Comparison of ENCODE assay signal across 8 mouse cellular contexts in the genomic region with DNA sequence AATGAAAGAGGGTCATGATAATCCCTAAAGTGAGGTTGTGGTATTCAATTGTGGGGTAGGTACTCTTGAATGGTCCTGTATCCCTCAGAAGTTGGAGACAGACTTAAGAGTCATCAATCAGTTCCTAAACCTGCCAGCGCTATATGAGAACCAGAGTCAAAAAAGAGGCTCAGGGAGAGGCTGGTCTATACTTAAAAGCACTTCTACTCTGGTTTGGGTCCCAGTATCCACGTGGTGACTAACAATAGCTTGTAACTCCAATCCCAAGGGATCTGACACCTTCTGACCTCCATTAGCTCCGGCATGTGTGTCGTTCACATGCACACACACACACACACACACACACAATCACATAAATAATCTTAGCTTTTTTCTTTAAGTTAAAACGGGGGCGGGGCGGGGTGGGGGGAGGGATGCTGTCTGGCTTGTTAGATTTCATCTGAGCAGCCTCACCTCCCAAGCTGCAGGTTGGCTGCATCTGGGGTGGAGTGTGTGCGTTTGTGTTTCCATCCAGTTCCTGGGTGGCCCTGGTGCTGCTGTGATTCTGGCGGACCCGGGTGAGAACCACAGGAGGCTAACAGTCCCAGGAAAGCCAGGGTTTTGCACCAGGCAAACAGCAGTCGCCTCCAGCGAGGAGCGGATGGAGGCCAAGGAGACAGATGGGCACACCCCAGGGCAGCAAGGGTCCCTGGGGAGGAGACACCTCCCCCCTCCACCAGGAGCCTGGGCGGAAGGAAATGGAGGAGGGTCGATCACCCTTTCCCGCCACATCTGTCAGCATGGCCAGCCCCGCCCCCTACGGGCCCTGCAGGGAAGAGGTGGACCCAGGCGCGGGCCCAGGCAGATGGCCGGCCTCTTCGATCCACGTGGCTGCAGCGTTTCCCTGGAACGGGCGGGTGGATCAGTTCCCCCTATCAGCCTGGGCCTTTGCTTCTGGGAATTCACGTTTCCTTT. TPM values are rescaled to one million over a fixed set of nuclear protein-coding genes. Genes with fewer than 3 reads are reported as not detected.
A peak's percentile ranks its signal among the peaks of the same experiment; 100 is the strongest.
DNase-seq lines count a peak whose midpoint lies in the region; ATAC-seq and TF ChIP-seq lines count a peak whose summit lies in the region.

No protein-coding gene starts in this region.

- no peaks in the 10 kb centered on the region for H3K9me3 ChIP-seq in forebrain, embryonic 14.5 days (replicated peaks; ENCODE audit: control insufficient read depth, low read length)

- no peaks in the 10 kb centered on the region; the same call in 1 of the 2 replicates for H3K27me3 ChIP-seq in forebrain, embryonic 14.5 days (replicated peaks; ENCODE audit: control insufficient read depth, insufficient read depth, low read length)
- H3K27me3 ChIP-seq in small intestine, adult 2 months (ENCODE audit: control insufficient read depth, insufficient read depth, low read length) = no peaks in the 10 kb centered on the region

- TF ChIP-seq CTCF in small intestine, adult 2 months (IDR thresholded peaks at IDR 0.05; ENCODE audit: extremely low read depth, insufficient read length, insufficient replicate concordance, low read depth, low read length) = 0 out of 2 replicates have a peak, but pooled peaks have one; percentile 9

- peak; percentile 82 for ATAC-seq in forebrain, embryonic 14.5 days
- peak; percentile 9 to 22; a peak in 1 of 4 replicates for ATAC-seq in hematopoietic stem cell, adult 5-6 weeks (replicated peaks in 1 of 2; ENCODE audit: insufficient read depth in 1 of 2, low FRiP score in 2 of 2, low TSS enrichment in 1 of 2, low read depth in 1 of 2, poor library complexity in 2 of 2, severe bottlenecking in 2 of 2)
- peak; percentile 56 for ATAC-seq in megakaryocyte progenitor cell, adult 5-6 weeks (replicated peaks; ENCODE audit: poor library complexity)

- H3K36me3 ChIP-seq in forebrain, embryonic 14.5 days (ENCODE audit: control insufficient read depth, insufficient read depth, low read length) = no peaks in the 10 kb centered on the region
- no peaks in the 10 kb centered on the region for H3K36me3 ChIP-seq in small intestine, adult 2 months (ENCODE audit: control insufficient read depth, insufficient read depth, low read length)

- peaks cover 10% of the 10 kb centered on the region for H3K4me1 ChIP-seq in forebrain, embryonic 14.5 days (ENCODE audit: control insufficient read depth, insufficient read depth, low read length)
- H3K4me1 ChIP-seq in small intestine, adult 2 months (ENCODE audit: control insufficient read depth, insufficient read depth, insufficient read length, low read length) = peaks cover 49% of the 10 kb centered on the region

- H3K4me2 ChIP-seq in forebrain, embryonic 14.5 days (ENCODE audit: low read length) = peak overlapping the region; percentile 53

- peak overlapping the region; percentile 12; the same call in 1 of the 2 replicates for H3K4me3 ChIP-seq in forebrain, embryonic 14.5 days (ENCODE audit: low read depth, low read length)
- H3K4me3 ChIP-seq in small intestine, adult 2 months (ENCODE audit: low read depth, low read length) = peak overlapping the region; percentile 51

- DNase-seq in MN1 (ENCODE audit: low spot score) (peak; percentile 92), adipocyte (ENCODE audit: low spot score) (no peak)
- DNase-seq in cerebellum, adult 11 months = peak; percentile 19
- peak; percentile 80 for DNase-seq in forebrain, embryonic 14.5 days (ENCODE audit: low spot score)
- peak; percentile 21 to 23 for DNase-seq in layer of hippocampus, postnatal 14 days (ENCODE audit: low spot score in 2 of 2)

- no peak for TF ChIP-seq POLR2A in small intestine, adult 2 months (IDR thresholded peaks at IDR 0.05; ENCODE audit: low read depth, low read length)

- 2% methylated on average over 26 of the region's 27 CpGs for WGBS in forebrain, embryonic 14.5 days
- 21% methylated on average over 27 of the region's 27 CpGs for WGBS in small intestine, adult 2 months

- H3K9ac ChIP-seq in forebrain, embryonic 14.5 days (ENCODE audit: low read length) = peak overlapping the region; percentile 3; the same call in 1 of the 2 replicates

- H3K27ac ChIP-seq in forebrain, embryonic 14.5 days (ENCODE audit: low read depth, low read length) = 0 out of 2 replicates have a peak overlapping the region, but pooled peaks have one; percentile 16
- H3K27ac ChIP-seq in small intestine, adult 2 months (ENCODE audit: insufficient read depth, low read depth, low read length) = peak overlapping the region; percentile 74

RNA-seq across cellular contexts. Expression of a gene that starts 37.0 kb away (rescaled TPM):
- polyA plus RNA-seq in forebrain, embryonic 14.5 days (2014; fragmentation: Nextera tagmentation; extraction: Ambion mirVana) = 3.4 and 6.1 TPM in 2 replicates
- 36.9 and 54.2 TPM in 2 replicates for total RNA-seq in hematopoietic stem cell, adult 5-6 weeks (2017)
- total RNA-seq in layer of hippocampus, postnatal 14 days (2021) = 1 to 10 TPM; 5.6 to 9.0 TPM
- total RNA-seq in megakaryocyte progenitor cell, adult 5-6 weeks (2015) = 19.1 and 22.0 TPM in 2 replicates
- total RNA-seq in megakaryocyte progenitor cell, adult 5-6 weeks (2017) = 19.6 and 28.5 TPM in 2 replicates
- 14.0 and 16.3 TPM in 2 replicates for polyA plus RNA-seq in small intestine, adult 2 months (2012; rRNA removed)

RNA-seq across cellular contexts. Expression of a gene that starts 50.0 kb away (rescaled TPM):
- polyA plus RNA-seq in forebrain, embryonic 14.5 days (2014; fragmentation: Nextera tagmentation; extraction: Ambion mirVana) = 418 and 521 TPM in 2 replicates
- 60.6 and 87.5 TPM in 2 replicates for total RNA-seq in hematopoietic stem cell, adult 5-6 weeks (2017)
- total RNA-seq in layer of hippocampus, postnatal 14 days (2021) = 100 to 1,000 TPM; 525 to 527 TPM
- total RNA-seq in megakaryocyte progenitor cell, adult 5-6 weeks (2015) = 85.3 and 89.2 TPM in 2 replicates
- 54.9 and 61.7 TPM in 2 replicates for total RNA-seq in megakaryocyte progenitor cell, adult 5-6 weeks (2017)
- 153 and 260 TPM in 2 replicates for polyA plus RNA-seq in small intestine, adult 2 months (2012; rRNA removed)

Comparison
In these comparisons a context has a peak if more than half of its experiments do, and no peak if none do; other contexts are left out.
1. ATAC-seq: peak in every context shown above with its lines; median percentile 82 in forebrain, embryonic 14.5 days; 56 in megakaryocyte progenitor cell, adult 5-6 weeks; 16 in hematopoietic stem cell, adult 5-6 weeks.